Mouse (Mus musculus): ENCODE data around the gene Ubc. TPM values are rescaled to one million over a fixed set of nuclear protein-coding genes. Genes with fewer than 3 reads are reported as not detected.

Ubc gene
- total RNA-seq, 2 experiments from 2014 or later, result 947 to 1,009 TPM

DNA sequence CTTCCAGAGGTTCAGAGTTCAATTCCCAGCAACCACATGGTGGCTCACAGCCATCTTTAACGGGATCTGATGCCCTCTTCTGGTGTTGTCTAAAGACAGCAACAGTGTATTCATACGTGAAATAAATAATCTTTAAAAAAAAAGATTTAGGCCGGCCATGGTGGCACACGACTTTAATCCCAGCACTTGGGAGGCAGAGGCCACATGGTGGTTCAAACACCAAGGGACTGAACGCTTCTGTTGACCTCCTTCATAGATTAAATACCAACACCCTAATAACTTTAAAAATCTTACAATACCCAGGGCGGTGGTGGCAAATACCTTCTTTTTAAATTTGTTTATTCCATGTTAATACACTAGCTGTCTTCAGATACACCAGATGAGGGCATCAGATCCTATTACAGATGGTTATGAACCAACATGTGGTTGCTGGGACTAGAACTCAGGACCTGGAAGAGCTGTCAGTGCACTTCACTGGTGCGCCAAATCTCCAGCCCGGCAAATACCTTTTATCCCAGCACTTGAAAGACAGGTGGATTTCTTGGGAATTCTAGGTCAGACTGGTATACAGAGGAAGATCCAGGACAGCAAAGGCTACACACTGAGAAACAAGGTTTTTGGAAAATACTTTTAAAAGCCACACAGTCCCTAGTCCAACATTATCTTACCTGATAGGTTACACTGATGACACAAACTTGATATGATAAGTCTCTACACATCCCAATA, 4.6 kb downstream of the Ubc start:
- intact Hi-C loops (cut with DNase I), result loop anchor here (2.0 kb wide), 1 partner anchor 77 kb away; no protein-coding TSS in a partner anchor
- no peak for DNase-seq

DNA sequence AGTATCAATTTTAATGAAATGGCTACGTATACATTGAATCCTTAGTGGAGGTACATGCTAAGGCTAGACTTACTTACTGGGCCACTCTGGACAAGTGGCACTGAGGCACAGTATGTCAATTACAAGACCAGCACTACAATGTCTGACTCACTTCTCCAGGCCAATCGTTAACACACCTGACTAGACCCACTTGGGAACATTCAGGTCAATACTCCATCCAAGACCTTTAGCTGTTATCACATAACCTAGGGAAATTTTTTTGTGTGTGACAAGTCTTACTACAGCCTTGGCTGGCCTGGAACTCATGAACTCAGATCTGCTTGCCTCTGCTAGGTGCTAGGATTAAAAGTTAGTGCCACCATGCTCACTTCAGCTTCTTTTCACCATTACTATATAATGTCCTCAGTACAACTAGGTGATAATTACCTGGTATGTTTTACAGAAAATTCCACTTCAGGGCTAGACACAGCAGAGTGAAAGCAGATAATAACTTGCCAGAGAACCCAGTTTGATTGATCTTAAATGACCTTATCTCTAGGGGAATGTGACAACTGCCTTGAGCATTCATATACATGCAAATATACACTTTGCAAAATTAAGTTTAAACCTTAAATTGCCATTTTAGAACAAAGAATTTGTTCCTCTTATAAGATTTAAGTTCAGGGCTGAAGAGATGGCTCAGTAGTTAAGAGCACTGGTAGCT, 5.3 kb downstream of the Ubc start:
- intact Hi-C loops (cut with DNase I), result loop anchor here (2.0 kb wide), 1 partner anchor 78 kb away; no protein-coding TSS in a partner anchor

DNA sequence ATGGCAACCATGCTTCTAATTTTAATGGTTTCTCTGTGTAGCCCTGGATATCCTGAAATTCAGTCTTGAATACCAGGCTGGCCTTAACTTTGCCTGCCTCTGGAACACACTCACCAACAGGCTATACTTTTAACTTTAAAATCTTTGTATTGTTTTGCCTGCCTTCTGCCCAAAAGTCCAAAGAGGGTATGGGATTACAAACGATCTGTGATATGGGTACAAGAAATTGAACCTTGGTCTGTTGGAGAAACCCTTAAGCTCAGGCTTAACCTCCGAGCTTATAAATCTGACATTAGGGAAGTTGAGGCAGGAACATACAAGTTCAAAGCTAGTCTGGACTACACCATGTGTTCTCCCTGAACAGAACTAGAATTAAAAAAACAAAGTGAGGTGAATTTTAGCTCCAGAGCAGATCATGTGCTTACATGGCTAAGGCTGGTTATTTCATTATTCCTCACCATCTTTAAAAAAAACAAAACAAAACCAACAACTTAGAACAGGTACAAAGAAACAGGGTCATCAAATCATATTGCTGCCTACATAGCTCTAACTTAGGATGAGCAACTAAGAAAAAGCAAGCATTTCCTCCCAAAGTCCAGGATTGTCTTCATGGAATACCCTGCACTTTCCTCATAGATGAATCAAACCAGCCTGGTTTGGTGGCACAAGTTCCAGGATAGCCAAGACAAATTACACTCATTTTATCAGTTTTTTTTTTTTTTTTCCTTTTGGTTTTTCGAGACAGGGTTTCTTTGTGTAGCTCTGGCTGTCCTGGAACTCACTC, 6.2 kb downstream of the Ubc start:
- DNase-seq, result no peak

More for the DNA sequence above, 5.3 kb downstream of the Ubc start:
- no peak for DNase-seq

DNA sequence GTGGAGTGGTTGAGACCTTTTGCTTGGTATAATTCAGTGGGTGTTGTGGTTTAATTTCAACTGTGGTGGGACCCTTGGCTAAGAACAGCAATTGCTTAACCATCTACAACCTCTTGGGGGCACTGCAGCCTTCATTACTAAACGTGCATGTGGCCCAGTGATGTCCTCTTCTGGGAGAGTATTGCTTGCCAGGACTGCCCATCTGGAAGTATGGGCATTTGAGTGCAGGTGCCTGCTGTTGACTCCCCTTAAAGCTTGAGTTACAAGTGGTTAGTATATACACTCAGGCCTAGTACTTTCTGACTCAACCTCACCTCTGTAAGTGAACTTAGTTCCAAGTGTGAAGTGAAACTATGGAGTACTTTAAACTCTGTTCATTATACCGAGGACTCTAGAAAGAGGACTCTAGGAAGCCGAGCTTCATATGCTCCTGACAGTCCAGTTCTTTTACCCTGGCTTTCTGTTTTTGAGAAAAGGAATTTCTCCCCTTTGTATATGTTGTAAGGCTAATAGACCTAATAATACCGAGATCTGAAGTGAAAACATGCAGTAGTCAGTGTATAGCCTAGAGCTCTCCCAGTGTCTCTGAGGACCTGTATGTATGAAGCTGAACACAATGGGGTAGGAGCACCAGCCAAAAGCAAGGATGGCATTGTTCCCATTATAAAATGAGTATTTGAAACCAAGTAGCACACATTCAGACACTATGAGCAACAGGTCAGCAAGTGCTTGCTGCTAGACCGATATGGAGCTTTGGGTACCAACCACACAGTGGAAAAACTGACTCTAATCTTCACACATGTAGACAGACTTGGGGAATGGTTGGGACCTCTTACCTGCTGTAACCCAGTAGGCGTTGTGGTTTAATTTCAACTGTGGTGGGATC, 7.1 kb downstream of the Ubc start:
- intact Hi-C loops (cut with DNase I), result no loop called here
- DNase-seq, result peak; percentile 59 to 77

More for the DNA sequence above, 6.2 kb downstream of the Ubc start:
- intact Hi-C loops (cut with DNase I), result loop anchor here (2.0 kb wide), 1 partner anchor 79 kb away; no protein-coding TSS in a partner anchor

DNA sequence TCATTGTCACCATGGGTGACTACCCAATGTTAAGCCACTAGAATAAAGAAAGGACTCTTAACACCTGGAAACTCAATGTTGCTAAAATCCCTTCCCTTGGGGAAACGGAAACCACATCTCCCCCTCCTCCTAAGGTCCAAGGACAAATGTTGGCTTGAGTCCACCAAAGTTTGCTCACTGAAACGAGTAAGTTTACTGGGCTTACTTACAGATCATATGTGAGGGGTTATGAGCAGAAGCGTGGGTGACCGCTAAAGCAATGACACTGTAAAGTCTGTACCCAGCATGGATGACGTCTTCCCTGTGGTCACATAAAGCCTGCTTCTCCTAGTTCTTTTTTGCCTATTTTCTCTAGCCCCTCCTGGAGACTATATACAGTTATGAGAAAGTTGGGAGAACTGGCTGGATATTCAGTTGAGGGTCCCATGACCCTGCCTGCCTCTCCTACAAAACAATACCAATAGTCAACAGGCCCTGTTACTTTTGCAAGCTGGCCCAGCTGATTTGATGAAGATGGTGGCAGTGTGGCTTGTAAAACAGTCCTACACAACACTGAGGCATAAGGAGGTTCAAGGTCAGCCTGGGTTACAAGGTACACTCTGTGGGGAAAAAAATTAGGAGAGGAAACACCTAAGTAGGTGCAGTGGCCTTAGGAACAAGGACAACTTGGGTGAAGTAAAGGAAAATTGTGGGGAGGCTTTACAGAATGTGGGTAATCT, 7.9 kb downstream of the Ubc start:
- DNase-seq, result no peak
- intact Hi-C loops (cut with DNase I), result no loop called here

DNA sequence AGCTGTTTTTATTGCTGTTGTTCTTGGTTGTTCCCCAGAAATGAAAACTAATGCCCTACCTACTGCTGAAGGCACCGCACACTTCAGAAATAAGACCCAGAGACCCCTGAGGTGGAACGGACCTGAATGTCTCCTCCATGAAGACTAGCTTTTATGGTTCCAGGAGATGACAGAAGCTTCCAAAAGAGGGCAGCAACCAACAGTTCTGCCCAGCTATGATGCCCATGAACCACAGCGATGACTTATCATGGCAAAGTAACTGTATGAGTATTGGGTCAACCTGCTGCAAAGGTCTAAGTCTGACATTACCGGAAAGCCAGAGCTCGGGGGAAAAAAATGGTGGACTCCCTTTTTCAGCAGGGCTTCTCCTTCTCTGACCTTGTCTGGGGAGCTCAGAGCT, 11.1 kb downstream of the Ubc start:
- intact Hi-C loops (cut with DNase I), result no loop called here
- no peak for DNase-seq

DNA sequence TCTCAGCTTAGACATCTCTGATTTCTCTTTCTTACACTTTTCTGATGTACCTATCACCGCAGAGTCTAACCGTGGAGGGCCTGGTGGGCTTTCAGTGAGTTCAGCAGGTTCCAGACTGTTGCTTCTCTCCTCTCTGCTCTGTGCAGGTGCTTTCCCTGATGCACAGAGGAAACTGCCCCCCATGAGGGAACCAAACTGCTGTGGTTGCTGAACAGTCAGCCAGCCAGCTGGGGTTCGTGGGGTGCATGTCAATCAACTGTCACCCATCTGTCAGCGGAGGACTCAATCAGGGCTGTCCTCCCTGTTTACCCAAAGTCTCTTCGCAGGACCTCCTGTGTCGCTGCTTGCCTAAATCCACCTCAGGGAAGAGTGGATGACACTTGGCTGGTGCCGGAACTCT, 12.8 kb downstream of the Ubc start:
- intact Hi-C loops (cut with DNase I), result no loop called here

DNA sequence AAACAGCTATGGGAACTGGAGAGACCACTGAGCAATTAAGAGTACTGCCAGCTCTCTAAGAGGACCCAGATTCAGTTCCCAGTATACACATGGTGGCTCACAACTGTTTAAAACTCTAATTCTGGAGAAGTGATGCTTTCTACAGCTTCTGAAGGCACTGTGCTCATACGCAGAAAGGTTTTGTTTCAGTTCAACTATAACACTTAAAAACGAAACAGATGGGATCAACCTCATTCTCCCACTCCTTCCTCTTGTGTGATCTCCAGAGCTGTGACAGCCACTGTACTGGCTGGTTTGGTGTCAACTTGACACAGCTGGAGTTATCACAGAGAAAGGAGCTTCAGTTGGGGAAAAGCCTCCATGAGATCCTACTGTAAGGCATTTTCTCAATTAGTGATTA, 14.1 kb downstream of the Ubc start:
- intact Hi-C loops (cut with DNase I), result no loop called here
- no peak for DNase-seq

More for the DNA sequence above, 12.8 kb downstream of the Ubc start:
- no peak for DNase-seq

DNA sequence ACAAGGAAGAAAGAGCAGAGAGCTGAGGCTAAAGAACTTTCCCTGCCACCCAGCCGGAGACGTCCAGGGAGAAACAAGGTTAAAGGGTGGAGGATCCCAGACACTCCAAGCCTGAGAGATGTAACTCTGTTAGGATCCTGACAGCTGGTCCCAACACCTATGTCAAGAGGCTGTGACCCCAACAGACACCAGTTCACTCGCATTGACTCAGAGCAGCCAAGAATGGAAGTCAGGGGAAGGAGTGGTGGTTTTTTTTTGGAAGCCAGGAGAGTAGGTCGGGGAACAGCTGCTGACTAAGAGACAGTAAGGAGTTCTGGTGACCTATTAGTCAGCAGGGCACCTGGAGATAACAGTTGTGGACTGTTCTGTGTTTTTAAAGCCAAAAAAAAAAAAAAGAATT, 18.0 kb downstream of the Ubc start:
- no peak for DNase-seq
- intact Hi-C loops (cut with DNase I), result no loop called here

DNA sequence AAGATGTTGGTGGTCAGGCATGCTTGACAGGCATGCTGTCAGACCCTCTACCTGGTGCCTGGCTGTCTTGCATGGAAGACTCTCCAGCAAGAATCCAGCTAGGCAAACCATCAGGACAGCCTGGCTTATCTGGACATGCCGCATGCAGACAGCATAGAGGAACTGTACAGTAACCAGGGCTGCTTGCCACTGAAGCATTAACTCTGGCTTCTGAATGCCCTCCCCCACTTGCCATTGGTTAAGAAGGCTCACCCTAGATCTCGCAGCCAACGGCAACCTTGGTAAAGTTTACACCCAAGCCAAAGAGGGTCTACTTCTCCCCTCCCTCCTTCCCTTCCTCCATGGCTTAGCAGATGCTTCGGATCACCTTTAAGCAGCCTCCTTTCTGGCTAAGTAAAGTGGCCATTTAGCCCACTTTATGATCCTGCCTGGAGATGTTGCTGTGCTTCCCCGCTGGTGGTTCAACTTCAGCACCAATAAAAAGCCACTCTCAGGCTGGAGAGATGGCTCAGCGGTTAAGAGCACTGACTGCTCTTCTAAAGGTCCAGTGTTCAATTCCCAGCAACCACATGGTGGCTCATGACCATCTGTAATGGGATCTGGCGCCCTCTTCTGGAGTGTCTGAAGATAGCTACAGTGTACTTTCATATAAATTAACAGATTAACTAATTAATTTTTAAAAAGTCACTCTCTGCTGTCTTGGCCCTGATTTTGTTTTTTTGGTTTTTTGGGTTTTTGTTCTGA, 18.9 kb downstream of the Ubc start:
- no peak for DNase-seq
- intact Hi-C loops (cut with DNase I), result loop anchor here (2.0 kb wide), 1 partner anchor 92 kb away; no protein-coding TSS in a partner anchor

DNA sequence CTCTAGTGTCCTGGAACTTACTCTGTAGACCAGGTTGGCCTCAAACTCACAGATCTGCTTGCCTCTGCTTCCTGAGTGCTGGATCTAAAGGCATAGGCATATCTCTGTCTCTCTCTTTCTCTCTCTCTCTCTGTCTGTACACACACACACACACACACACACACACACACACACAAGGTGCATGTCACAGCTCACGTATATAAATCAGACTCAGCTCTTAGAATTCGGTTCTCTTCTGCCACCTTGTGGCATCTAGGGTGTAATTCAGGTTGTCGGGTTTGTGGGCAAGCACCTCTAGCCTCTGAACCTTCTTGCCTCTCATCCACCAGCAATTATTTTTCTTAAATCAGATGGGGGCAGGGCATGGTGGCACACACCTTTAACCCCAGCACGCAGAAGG, 21.4 kb downstream of the Ubc start:
- intact Hi-C loops (cut with DNase I), result loop anchor here (2.0 to 5.0 kb wide), 2 partner anchors 96 to 466 kb away; no protein-coding TSS in a partner anchor
- peak; percentile 62 to 76 for DNase-seq

DNA sequence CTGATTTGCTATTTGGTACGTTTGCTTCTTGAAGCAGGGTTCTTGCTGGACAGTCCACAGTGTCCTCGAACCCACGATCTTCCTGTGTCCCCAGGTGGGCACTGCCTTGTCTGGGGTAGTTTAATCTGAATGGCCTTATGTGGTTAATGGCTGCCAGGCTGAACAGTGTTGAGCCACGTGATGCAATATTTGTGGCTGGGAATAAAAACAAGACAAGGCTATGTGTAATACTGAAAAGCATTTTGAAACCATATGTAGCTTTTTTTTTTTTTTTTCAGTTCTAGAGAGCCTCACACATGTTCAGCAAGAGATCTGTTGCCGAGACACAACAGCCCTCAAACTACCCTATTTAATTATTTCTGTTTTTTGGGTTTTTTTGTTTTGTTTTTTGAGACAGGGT, 21.8 kb downstream of the Ubc start:
- intact Hi-C loops (cut with DNase I), result loop anchor here (2.0 to 5.0 kb wide), 2 partner anchors 95 to 466 kb away; no protein-coding TSS in a partner anchor

DNA sequence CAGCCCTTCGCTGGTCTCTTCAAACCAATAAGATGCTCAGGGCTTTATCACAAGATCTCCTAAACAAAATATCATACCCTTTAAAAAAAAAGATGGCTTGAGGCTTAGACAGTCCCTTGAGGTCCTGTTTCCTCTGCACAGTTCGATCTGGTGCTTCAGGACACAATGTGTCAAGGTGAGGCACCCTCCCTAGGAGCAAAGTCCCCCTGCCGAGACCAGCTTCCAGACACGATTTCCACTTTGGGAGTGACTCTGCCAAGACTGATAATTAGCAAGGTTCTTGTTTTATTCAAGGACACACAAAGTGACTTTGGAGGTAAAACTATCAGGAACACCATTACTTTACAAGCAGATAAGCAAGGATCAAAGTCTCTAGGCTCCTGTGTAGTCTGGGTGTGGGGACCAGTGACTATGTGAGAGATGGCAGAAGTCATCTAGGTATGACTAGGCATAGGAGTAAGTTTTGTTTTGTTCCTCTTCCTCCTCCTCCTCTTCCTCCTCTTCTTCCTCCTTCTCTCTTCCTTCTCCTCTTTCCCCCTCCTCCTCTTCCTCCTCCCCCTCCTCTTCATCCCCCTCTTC, 25.1 kb downstream of the Ubc start:
- no peak for DNase-seq
- intact Hi-C loops (cut with DNase I), result loop anchor here (5.0 kb wide), 1 partner anchor 463 kb away; no protein-coding TSS in a partner anchor

More for the DNA sequence above, 21.8 kb downstream of the Ubc start:
- no peak for DNase-seq

DNA sequence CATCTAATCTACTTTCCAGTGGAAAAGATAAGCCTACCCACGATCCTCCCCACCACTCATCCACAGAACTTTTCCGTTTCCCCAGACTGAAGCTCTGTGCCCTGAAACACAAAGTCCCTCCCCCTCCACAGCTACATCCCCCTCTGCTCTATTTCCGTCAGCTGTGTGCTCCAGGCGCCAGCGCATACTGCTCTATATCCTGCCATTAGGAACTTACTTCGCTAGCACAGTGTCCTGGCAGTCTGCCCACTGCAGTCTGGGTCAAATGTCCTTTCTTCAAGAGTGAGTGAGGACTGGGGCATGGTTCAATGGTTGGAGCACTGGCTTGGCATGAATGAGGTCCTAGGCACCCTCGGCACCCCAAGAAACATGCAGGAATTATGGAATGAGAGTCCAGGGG, 26.1 kb downstream of the Ubc start:
- intact Hi-C loops (cut with DNase I), result no loop called here
- peak; percentile 70 to 72 for DNase-seq

DNA sequence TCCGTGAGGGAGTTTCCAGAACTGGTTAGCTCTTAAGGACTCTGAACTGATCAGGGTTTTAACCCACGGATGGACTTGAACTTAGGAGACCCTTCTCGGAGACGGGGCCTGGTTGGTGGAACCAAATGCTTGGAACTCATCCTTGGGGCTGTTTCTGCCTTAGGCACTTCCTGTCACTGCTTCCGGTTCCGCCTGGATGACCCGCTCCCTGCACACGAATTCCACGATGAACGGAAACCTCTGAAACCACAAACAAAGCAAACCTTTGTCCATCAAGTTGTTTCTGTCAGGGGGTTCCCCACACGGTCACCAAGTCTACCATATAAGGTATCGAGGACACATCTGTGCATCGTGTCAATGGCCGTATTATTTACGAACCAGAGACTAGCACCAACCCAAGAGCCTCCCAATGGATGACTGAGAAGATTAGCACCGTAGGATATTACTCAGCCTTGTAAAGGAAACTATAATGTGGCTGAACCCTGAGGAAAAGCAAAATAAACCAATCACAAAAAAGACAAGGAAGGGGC, 29.0 kb downstream of the Ubc start:
- intact Hi-C loops (cut with DNase I), result no loop called here
- DNase-seq, result no peak

DNA sequence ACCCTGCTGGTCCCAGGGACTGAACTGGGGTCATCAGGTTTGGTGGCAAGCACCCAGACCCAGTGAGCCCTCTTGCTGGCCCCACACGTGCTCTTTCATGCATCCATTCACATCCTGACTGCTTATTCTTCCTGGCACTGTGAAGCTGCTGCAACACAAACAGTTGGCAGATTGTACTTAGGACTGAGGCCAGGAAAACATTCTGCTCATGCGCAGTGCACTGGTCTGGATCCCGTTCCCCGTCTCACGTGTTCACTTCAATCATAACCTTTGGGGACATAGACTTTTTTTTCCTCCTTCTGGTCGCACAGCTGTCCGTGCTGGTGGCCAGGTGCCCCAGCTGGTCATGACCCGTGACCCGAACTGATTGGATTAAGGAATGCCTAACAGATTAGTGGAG, 29.4 kb downstream of the Ubc start:
- intact Hi-C loops (cut with DNase I), result no loop called here
- peak in 1 of 2 experiments; percentile 49 for DNase-seq

DNA sequence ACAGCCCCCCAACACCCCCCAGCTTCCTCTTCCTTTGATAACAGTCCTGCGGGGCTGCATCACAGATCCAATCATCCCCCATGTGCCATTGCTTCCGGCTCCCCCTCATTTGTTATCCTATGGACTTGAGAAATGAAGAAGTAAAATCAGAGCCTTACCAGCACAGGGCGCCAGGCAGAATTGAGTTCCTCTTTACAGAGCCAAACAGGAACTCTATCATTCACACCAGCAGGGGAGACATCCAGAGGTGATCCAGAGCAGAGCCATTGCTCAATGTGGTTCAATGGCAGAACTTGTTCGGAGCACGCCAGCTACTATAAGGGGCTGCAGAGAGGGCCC, 31.8 kb downstream of the Ubc start:
- intact Hi-C loops (cut with DNase I), result no loop called here
- DNase-seq, result no peak
